Mouse (Mus musculus): ENCODE measurements around the gene Fuom. TPM values are rescaled to one million over a fixed set of nuclear protein-coding genes. Genes with fewer than 3 reads are reported as not detected.

Fuom gene
- total and polyA plus RNA-seq, 2 experiments from 2014 or later = 47.0 to 47.6 TPM

DNA sequence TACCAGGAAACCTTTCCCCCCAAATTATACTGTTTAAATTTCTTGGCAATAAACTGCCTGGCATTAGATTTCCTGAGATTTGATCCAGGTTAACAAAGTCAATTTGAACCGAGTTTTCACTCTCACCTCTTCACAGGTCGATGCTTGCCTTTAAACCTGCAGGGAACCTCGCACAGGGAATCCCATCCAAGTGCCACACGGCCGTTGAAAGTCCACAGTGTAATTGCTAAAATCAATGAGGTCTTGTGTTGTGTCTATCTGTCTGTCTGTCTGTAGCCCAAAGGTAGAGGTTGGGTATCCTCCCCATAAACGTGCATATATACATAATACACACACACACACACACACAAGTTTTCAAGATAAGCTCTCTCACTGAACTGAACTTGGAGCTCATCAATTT lies 34.8 kb downstream of the Fuom start:
- ATAC-seq (ENCODE audit: low FRiP score) (no peak), DNase-seq (ENCODE audit: low spot score) (no peak)
- Histone ChIP-seq H3K27ac (ENCODE audit: low read depth, low read length) (no peak overlapping the region), H3K4me2 (ENCODE audit: low read depth, low read length, poor library complexity, severe bottlenecking) (no peak overlapping the region), H3K9me3 (ENCODE audit: low read length) (no peaks in the 10 kb centered on the region), H3K4me1 (ENCODE audit: insufficient read depth, low read length) (no peaks in the 10 kb centered on the region), H3K9ac (replicated peaks; ENCODE audit: low read length, poor library complexity, severe bottlenecking) (no peak overlapping the region), H3K27me3 (ENCODE audit: insufficient read depth, low read length) (peaks cover 29% of the 10 kb centered on the region), H3K36me3 (ENCODE audit: insufficient read depth, low read length) (peaks cover 25% of the 10 kb centered on the region), H3K4me3 (ENCODE audit: low read depth, low read length) (no peak overlapping the region)
- TF ChIP-seq CTCF (IDR thresholded peaks at IDR 0.05) = no peak
- WGBS = 71% methylated on average over 6 of the region's 6 CpGs

- no peak overlapping the region for H3K9ac ChIP-seq (replicated peaks; ENCODE audit: low read length, poor library complexity, severe bottlenecking)
- no peak overlapping the region for H3K27ac ChIP-seq (ENCODE audit: low read depth, low read length)
- H3K4me2 ChIP-seq (ENCODE audit: low read depth, low read length, poor library complexity, severe bottlenecking) = no peak overlapping the region
- no peak overlapping the region for H3K4me3 ChIP-seq (ENCODE audit: low read depth, low read length)
- no peaks in the 10 kb centered on the region for H3K9me3 ChIP-seq (ENCODE audit: low read length)
- H3K27me3 ChIP-seq (ENCODE audit: insufficient read depth, low read length) = peaks cover 26% of the 10 kb centered on the region
- no peaks in the 10 kb centered on the region; the same call in 1 of the 2 replicates for H3K36me3 ChIP-seq (ENCODE audit: insufficient read depth, low read length)
- peak; percentile 91 for TF ChIP-seq CTCF (IDR thresholded peaks at IDR 0.05)
- WGBS = 16% methylated on average over 7 of the region's 7 CpGs
- ATAC-seq (ENCODE audit: low FRiP score) (no peak; the same call in 1 of the 2 replicates), DNase-seq (ENCODE audit: low spot score) (peak; percentile 89)
- no peaks in the 10 kb centered on the region; the same call in 1 of the 2 replicates for H3K4me1 ChIP-seq (ENCODE audit: insufficient read depth, low read length)
These were observed 39.1 kb downstream of the Fuom start for GRCm38 (mm10) chr7:140063092-140063491.

DNA sequence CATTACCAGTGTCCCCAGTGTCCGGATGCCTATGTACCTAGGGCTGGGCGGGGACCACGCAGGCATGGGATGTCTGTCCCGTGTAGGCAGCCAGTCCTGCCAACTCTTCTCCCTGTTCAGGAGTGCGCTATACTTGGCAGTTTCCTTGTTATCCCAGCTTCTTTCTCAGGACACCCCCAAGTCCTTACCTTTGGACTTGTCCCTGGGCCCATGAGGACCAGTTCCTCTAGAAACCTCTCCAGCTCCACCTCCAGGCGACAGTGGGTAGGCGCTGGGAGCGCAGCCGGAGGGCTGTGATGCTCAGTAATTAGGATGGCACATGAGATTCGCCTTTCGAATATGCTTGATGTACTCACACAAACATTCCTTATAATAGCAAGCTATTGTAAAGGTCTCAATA lies 39.9 kb downstream of the Fuom start:
- no peak overlapping the region for H3K27ac ChIP-seq (ENCODE audit: low read depth, low read length)
- ATAC-seq (ENCODE audit: low FRiP score) (no peak), DNase-seq (ENCODE audit: low spot score) (peak; percentile 39)
- no peak overlapping the region for H3K4me2 ChIP-seq (ENCODE audit: low read depth, low read length, poor library complexity, severe bottlenecking)
- H3K4me3 ChIP-seq (ENCODE audit: low read depth, low read length) = no peak overlapping the region
- WGBS = 18% methylated on average over 11 of the region's 11 CpGs
- no peaks in the 10 kb centered on the region for H3K9me3 ChIP-seq (ENCODE audit: low read length)
- H3K4me1 ChIP-seq (ENCODE audit: insufficient read depth, low read length) = peaks cover 5% of the 10 kb centered on the region
- no peaks in the 10 kb centered on the region for H3K36me3 ChIP-seq (ENCODE audit: insufficient read depth, low read length)
- peak; percentile 60 for TF ChIP-seq CTCF (IDR thresholded peaks at IDR 0.05)
- peaks cover 26% of the 10 kb centered on the region for H3K27me3 ChIP-seq (ENCODE audit: insufficient read depth, low read length)
- no peak overlapping the region for H3K9ac ChIP-seq (replicated peaks; ENCODE audit: low read length, poor library complexity, severe bottlenecking)

- Histone ChIP-seq H3K9ac (replicated peaks; ENCODE audit: low read length, poor library complexity, severe bottlenecking) (no peak overlapping the region; the same call in 1 of the 2 replicates), H3K4me2 (ENCODE audit: low read depth, low read length, poor library complexity, severe bottlenecking) (peak overlapping the region; percentile 79), H3K9me3 (ENCODE audit: low read length) (no peaks in the 10 kb centered on the region), H3K27ac (ENCODE audit: low read depth, low read length) (no peak overlapping the region), H3K27me3 (ENCODE audit: insufficient read depth, low read length) (peaks cover 26% of the 10 kb centered on the region), H3K36me3 (ENCODE audit: insufficient read depth, low read length) (no peaks in the 10 kb centered on the region), H3K4me1 (ENCODE audit: insufficient read depth, low read length) (peaks cover 6% of the 10 kb centered on the region), H3K4me3 (ENCODE audit: low read depth, low read length) (peak overlapping the region; percentile 34)
- TF ChIP-seq CTCF (IDR thresholded peaks at IDR 0.05) = no peak
- 8% methylated on average over 6 of the region's 6 CpGs for WGBS
- no peak for ATAC-seq (ENCODE audit: low FRiP score)
- DNase-seq (ENCODE audit: low spot score) = no peak
These were observed 40.5 kb downstream of the Fuom start for GRCm38 (mm10) chr7:140061832-140062130.

GRCm38 (mm10) chr7:140060936-140061831 lies 41.1 kb downstream of the Fuom start:
- TF ChIP-seq CTCF (IDR thresholded peaks at IDR 0.05) = no peak
- peak overlapping the region; percentile 34 for H3K4me3 ChIP-seq (ENCODE audit: low read depth, low read length)
- H3K9me3 ChIP-seq (ENCODE audit: low read length) = no peaks in the 10 kb centered on the region
- H3K9ac ChIP-seq (replicated peaks; ENCODE audit: low read length, poor library complexity, severe bottlenecking) = peak overlapping the region; percentile 61
- WGBS = 1% methylated on average over 46 of the region's 47 CpGs
- DNase-seq (ENCODE audit: low spot score) (peak; percentile 82), ATAC-seq (ENCODE audit: low FRiP score) (peak; percentile 20; the same call in 1 of the 2 replicates)
- no peaks in the 10 kb centered on the region for H3K36me3 ChIP-seq (ENCODE audit: insufficient read depth, low read length)
- H3K27me3 ChIP-seq (ENCODE audit: insufficient read depth, low read length) = peaks cover 26% of the 10 kb centered on the region
- peak overlapping the region; percentile 79 for H3K4me2 ChIP-seq (ENCODE audit: low read depth, low read length, poor library complexity, severe bottlenecking)
- peaks cover 6% of the 10 kb centered on the region for H3K4me1 ChIP-seq (ENCODE audit: insufficient read depth, low read length)
- H3K27ac ChIP-seq (ENCODE audit: low read depth, low read length) = no peak overlapping the region

DNA sequence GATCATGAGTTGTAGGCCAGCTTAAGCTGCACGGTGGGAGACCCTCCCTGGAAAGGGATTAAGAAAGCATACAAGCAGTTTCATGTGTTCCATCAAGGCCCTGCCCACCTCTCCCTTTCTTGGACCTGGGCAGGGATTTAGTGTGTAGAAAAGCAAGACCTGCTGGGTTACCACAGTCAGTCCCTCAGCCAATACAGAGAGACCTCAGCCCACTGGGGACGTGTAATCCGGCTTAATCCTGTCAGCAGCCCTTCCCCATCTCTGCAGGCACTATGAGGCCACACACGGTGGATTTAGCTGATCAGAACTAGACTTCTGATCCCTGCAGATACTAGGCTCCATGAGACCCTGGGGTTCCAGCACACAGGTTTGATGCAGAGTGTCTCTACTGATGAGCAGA lies 42.6 kb downstream of the Fuom start:
- H3K4me2 ChIP-seq (ENCODE audit: low read depth, low read length, poor library complexity, severe bottlenecking) = no peak overlapping the region
- peaks cover 28% of the 10 kb centered on the region for H3K27me3 ChIP-seq (ENCODE audit: insufficient read depth, low read length)
- no peaks in the 10 kb centered on the region for H3K9me3 ChIP-seq (ENCODE audit: low read length)
- DNase-seq (ENCODE audit: low spot score) = peak; percentile 24
- no peaks in the 10 kb centered on the region for H3K36me3 ChIP-seq (ENCODE audit: insufficient read depth, low read length)
- H3K4me1 ChIP-seq (ENCODE audit: insufficient read depth, low read length) = peaks cover 6% of the 10 kb centered on the region
- 24% methylated on average over 4 of the region's 4 CpGs for WGBS
- H3K9ac ChIP-seq (replicated peaks; ENCODE audit: low read length, poor library complexity, severe bottlenecking) = no peak overlapping the region
- ATAC-seq (ENCODE audit: low FRiP score) = no peak
- no peak for TF ChIP-seq CTCF (IDR thresholded peaks at IDR 0.05)
- no peak overlapping the region for H3K4me3 ChIP-seq (ENCODE audit: low read depth, low read length)
- H3K27ac ChIP-seq (ENCODE audit: low read depth, low read length) = no peak overlapping the region

Measured in midbrain, postnatal 0 days (tissue).